Mouse (Mus musculus): ENCODE data around the gene Tchh.
"Not testable (repeated sequence)": the region's sequence is repeated elsewhere in the genome, so short reads cannot be mapped to it uniquely, and the experiment has no call there.

The Tchh gene

DNA sequence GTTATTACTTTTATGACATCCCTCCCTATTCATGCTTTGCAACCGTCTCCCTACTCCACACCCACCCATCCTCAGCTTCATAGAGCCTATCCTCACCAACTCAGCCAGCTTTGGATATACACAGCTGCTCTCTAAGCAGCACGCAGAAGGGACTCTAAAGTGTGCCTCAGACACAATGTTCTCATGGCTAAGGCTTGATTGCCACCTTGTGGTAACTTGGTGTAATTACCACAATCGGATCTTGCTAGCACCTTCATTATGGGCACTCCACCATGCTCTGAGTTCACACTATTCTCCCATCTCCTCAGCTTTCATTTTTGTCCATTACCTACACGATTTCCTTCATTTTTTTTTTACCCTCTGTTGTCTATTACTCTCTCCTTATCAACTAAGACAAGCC is 51.9 kb downstream of the Tchh start:
- peak; percentile 38 to 46 for DNase-seq (ENCODE audit: low read depth in 2 of 2, low spot score in 2 of 2)

- not testable (repeated sequence) for DNase-seq (ENCODE audit: low read depth in 2 of 2, low spot score in 2 of 2)
These were observed 52.6 kb downstream of the Tchh start for GRCm38 (mm10) chr3:93494774-93495173.

DNA sequence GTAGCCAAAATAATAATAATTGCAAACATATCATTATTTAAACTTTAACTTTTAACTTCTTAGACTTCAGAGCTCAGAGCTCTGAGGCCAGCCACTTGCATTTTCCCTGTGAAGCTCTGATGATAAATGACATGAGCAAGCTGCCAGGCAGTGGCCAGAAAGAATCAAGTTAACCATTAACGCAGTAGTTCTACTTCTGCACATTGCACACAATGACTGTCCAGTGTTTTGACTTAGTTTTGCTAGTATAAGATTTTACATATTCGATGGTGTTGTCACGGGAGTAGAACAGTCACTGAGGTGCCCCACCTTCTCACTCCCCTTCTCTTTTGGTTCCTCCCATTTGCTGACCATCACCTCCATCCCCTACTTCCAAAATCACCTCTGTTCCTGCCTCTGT is 55.0 kb downstream of the Tchh start:
- no peak for DNase-seq (ENCODE audit: low read depth in 2 of 2, low spot score in 2 of 2)
